Mouse (Mus musculus) layer of hippocampus, adult 9-11 months (tissue): Measurements from ENCODE around the gene Cldn13.
"Not testable (repeated sequence)": the region's sequence is repeated elsewhere in the genome, so short reads cannot be mapped to it uniquely, and the experiment has no call there.

Experiments used
- DNase-seq: peaks from one replicate; pipeline ENCODE4 v3.0.0; 2022

Gene Cldn13

GRCm38 (mm10) chr5:134915311-134915710 lies at the start of gene Cldn13:
Gene Cldn13, minus strand, starts transcription at chr5:134915526.
- no peak for DNase-seq

- DNase-seq, result not testable (repeated sequence)
Observed at GRCm38 (mm10) chr5:134964655-134965054, 49.3 kb upstream of the Cldn13 start.

- no peak for DNase-seq
Observed at GRCm38 (mm10) chr5:134963546-134963945, 48.2 kb upstream of the Cldn13 start.

GRCm38 (mm10) chr5:134961519-134961918 lies 46.2 kb upstream of the Cldn13 start:
- no peak for DNase-seq

- DNase-seq, result no peak
Observed at GRCm38 (mm10) chr5:134960430-134960829, 45.1 kb upstream of the Cldn13 start.

GRCm38 (mm10) chr5:134959114-134959513 lies 43.8 kb upstream of the Cldn13 start:
- peak; percentile 11 for DNase-seq

GRCm38 (mm10) chr5:134955491-134955890 lies 40.2 kb upstream of the Cldn13 start:
- DNase-seq, result no peak

- DNase-seq, result no peak
Observed at GRCm38 (mm10) chr5:134951053-134951884, 35.9 kb upstream of the Cldn13 start.

- no peak for DNase-seq
Observed at GRCm38 (mm10) chr5:134948085-134948439, 32.7 kb upstream of the Cldn13 start.

- DNase-seq, result no peak
Observed at GRCm38 (mm10) chr5:134947420-134948084, 32.2 kb upstream of the Cldn13 start.

- DNase-seq, result no peak
Observed at GRCm38 (mm10) chr5:134946857-134947255, 31.5 kb upstream of the Cldn13 start, which contains the start of gene Cldn4. Gene Cldn4, minus strand, starts transcription at chr5:134946934.

GRCm38 (mm10) chr5:134946063-134946856 lies 30.9 kb upstream of the Cldn13 start:
- no peak for DNase-seq

GRCm38 (mm10) chr5:134945266-134945959 lies 30.1 kb upstream of the Cldn13 start:
- no peak for DNase-seq

- DNase-seq, result no peak
Observed at GRCm38 (mm10) chr5:134944179-134944578, 28.9 kb upstream of the Cldn13 start.

- DNase-seq, result no peak
Observed at GRCm38 (mm10) chr5:134942740-134943139, 27.4 kb upstream of the Cldn13 start.

GRCm38 (mm10) chr5:134941472-134942209 lies 26.3 kb upstream of the Cldn13 start:
- no peak for DNase-seq

GRCm38 (mm10) chr5:134939554-134939953 lies 24.2 kb upstream of the Cldn13 start:
- not testable (repeated sequence) for DNase-seq

GRCm38 (mm10) chr5:134939069-134939468 lies 23.7 kb upstream of the Cldn13 start:
- DNase-seq, result no peak

- no peak for DNase-seq
Observed at GRCm38 (mm10) chr5:134936626-134937185, 21.4 kb upstream of the Cldn13 start.

- no peak for DNase-seq
Observed at GRCm38 (mm10) chr5:134936051-134936450, 20.7 kb upstream of the Cldn13 start.

- DNase-seq, result no peak
Observed at GRCm38 (mm10) chr5:134934666-134935065, 19.3 kb upstream of the Cldn13 start.

- not testable (repeated sequence) for DNase-seq
Observed at GRCm38 (mm10) chr5:134933686-134934085, 18.4 kb upstream of the Cldn13 start.
